Mouse (Mus musculus) adrenal gland, postnatal 36 days (tissue): ENCODE data around the gene Srcin1. TPM values are rescaled to one million over a fixed set of nuclear protein-coding genes. Genes with fewer than 3 reads are reported as not detected.

Source experiments
- DNase-seq, 2 experiments: peaks; one replicate each; pipeline ENCODE4 v3.0.0; 2021; ENCODE audit warnings: mixed read lengths in 1 of 2
- total RNA-seq, 2 experiments: library from RNA; stranded (reverse); gene quantifications; 2 replicates each; pipeline ENCODE4 v1.2.3; 2021

Gene Srcin1
- total RNA-seq, 2 experiments from 2014 or later = 6.8 to 14.5 TPM

DNA sequence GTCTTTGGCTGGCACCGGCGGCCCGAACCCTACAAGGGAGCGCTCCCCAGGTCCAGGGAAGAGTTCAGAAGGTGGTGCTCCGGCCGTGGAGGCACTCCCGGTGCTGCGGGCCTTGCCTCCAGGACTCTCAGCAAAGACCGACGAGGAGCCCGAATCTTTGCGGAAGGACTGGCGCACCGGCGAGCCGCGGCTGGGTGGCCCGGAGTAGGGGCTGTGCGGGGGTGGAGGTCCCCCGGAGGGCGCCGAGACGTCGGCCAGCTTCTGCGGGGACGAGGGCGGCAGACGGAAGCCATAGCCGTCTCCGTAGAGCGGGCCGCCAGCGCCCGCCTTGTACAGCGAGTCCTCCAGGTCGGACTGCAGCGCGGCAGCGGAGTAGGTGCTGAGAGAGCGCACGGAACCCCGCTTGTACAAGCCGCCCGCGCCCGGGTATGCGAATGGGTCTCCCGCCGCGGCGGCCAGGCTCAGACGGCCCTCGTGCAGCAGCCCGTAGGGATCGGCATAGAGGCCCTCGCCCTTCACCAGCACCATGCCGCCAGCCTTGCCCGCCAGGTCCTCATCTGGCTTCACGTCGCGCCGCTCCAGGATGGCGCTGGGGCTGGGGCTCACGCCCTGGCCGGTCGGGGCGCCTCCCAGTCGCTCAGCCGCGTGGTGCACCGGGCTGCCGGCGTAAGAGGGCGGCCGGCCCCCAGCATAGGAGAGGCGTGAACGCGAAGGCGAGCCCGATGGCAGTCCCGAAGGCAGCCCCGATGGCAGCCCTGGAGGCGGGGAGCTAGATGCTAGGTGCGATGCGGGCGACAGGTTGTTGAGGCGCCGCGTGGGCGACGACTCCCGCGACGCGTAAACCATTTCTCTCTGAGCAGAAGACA is 41.3 kb downstream of the Srcin1 start:
- DNase-seq = peak; percentile 46 to 51

- no peak for DNase-seq
These were observed 42.3 kb downstream of the Srcin1 start for GRCm38 (mm10) chr11:97533653-97534052.

- DNase-seq = peak in 1 of 2 experiments; percentile 53
These were observed 42.9 kb downstream of the Srcin1 start for GRCm38 (mm10) chr11:97532950-97533582.

DNA sequence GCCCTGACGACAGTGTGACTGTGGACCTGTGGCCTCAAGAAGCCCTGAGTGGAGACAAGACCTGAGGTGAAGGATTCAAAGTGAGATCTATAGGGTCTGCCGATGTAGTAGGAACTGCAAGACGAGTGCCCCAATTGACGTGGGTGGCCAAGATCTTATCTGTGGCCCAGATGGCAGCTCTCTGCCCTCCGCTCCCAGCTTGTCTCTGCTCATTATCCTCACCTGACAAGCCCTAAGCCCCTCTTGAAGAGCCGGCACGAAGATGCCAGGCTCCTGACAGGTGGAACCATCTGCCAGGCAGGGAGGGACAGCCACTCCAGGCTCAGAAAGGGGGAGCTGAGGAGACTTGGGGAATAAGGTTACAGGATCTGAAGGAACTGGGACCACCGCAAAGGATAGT is 43.6 kb downstream of the Srcin1 start:
- no peak for DNase-seq

DNA sequence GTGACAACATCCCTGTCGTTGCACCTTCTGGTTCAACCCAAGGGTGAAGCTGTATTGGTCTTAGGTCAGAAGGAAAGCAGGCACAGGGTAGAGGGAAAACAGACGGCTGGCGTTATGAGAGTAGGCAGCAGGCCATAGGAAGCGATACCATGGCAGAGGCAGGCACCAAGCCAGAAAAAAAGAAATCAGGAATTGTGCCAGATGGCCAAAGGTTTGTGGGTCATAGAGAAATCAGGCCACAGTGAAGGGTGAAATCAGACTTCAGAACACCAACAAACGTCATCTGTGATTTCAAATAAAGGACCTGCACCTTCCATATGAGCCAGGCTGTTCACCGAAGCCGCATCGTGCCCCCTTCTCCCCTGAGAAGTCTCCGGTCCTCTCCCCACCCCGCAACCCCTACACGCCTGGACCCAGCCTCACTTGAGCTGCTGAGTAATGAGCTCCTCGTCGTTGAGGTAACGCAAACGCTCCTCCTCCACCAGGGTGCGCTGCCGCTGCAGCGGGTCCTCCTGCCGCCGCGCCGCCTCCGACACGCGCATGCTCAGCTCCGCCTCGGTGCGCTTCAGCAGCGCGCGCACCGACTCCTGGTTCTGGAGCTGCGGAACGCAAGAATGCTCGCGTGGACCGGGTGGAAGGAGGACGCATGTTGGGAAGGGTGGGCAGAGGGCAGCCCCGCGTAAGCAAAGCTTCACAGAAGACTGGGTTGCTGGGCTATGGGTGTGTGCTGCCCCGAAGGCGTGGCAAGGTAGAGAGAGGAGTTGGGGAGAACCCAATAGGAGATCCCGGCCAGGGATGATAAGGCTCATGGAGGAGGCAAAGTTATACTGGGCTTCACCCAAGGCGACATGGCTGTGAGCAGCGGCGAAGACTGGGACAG is 44.4 kb downstream of the Srcin1 start:
- DNase-seq = peak; percentile 94 to 97

DNA sequence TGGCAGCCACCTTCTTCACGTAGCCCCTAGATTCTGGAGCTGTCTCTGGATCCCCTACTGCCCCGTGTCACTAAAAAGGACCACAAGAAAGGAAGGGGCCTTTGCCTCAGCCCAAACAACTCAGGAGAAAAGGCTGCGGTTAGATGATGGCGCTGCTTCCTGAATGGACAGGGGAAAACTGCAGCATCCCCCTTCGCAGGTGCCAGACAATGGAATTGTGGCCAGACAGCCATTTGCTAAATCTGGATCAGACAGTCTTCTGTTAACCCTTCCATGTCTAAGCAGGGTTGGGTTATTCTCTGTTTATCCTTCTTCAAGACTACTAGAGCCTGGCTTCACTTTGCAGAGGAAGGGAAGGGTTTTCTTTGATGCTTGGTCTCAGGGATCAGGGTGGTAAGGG is 45.0 kb downstream of the Srcin1 start:
- no peak for DNase-seq

DNA sequence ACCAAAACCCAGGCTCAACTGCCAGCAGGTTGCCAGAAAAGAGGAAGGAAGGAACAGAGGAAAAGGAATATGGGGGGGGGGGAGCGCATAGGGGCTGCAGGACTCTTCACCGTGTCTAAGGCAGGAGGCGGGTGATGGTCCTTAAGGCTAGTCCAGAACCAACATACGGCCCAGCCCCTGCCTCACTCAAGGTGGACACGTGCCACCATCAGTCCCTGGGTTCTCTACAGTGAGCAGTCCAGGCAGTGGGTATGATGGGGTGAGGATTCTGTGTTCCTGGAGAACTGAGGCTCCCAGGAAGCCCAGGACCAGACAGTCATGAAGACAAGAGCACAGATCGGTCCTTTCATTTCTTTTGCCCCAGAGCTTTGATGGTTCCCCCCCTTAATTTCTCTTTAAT is 45.9 kb downstream of the Srcin1 start:
- DNase-seq = no peak

GRCm38 (mm10) chr11:97528282-97528808 is 47.6 kb downstream of the Srcin1 start:
- DNase-seq = no peak

- DNase-seq = peak; percentile 86 to 88
These were observed 50.7 kb downstream of the Srcin1 start for GRCm38 (mm10) chr11:97525313-97525712.

DNA sequence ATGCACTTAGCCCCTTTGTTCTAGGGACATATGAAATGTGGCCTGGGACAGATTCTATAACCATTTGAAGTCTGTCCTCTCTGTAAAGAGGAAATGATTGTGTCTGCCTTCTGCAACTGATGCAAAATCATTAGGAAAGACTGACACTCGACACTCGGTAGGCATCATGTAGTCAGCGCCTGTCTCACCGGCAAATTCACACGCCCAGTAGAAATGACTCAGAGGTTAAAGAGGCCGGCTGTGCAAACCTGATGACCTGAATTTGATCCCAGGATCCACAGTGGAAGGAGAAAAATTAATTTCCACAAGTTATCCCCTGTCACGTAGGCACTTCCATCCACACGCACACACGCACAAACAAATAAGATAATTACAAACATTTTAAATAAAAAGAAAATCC is 51.7 kb downstream of the Srcin1 start:
- DNase-seq = peak in 1 of 2 experiments; percentile 44

DNA sequence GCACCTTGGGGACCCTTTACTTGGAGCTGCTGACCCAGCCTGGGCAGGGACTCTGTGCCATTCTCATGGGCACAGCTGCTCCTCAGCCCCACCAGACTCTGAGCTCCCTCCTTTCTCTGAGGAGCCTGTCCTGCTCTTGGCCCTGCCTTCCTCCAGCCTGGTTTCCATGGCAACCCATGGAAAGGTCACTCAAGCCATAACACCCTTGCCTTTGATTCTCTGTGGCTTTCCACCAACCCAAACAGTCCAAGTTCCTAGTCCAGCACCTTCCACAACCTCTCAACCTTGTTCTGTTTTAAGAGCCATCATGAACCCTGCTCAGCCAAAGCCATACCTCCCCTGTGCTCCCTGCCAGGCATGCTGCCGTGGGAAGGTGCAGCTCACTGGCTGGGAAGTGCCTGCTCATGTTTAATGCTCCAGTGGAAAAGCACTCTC is 52.1 kb downstream of the Srcin1 start:
- DNase-seq = peak; percentile 81 to 83

GRCm38 (mm10) chr11:97523107-97523506 is 52.9 kb downstream of the Srcin1 start:
- peak; percentile 31 to 43 for DNase-seq

GRCm38 (mm10) chr11:97521741-97522474 is 54.1 kb downstream of the Srcin1 start:
- DNase-seq = peak; percentile 42 to 44

- no peak for DNase-seq
These were observed 55.4 kb downstream of the Srcin1 start for GRCm38 (mm10) chr11:97520541-97520940.

DNA sequence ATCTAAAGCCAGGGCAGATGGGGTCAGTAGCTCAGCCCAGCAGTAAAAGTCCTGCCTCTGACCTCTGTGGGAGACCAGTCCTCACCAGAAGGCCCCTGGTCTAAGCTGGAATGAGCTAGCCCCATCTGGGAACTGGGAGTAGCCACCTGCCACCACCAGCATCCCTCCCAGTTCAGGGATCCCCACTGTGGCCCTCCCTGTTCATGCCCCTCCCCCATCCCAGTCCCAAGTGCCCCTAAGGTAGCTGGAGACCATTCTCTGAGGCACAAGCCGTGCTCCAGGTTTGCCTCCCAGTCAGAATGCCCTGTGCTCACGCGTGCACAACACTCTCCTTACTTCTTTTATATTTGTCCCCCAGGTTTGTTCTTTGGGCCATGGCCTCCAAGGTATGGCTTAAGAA is 62.9 kb downstream of the Srcin1 start:
- no peak for DNase-seq

GRCm38 (mm10) chr11:97512511-97512910 is 63.5 kb downstream of the Srcin1 start:
- DNase-seq = no peak

DNA sequence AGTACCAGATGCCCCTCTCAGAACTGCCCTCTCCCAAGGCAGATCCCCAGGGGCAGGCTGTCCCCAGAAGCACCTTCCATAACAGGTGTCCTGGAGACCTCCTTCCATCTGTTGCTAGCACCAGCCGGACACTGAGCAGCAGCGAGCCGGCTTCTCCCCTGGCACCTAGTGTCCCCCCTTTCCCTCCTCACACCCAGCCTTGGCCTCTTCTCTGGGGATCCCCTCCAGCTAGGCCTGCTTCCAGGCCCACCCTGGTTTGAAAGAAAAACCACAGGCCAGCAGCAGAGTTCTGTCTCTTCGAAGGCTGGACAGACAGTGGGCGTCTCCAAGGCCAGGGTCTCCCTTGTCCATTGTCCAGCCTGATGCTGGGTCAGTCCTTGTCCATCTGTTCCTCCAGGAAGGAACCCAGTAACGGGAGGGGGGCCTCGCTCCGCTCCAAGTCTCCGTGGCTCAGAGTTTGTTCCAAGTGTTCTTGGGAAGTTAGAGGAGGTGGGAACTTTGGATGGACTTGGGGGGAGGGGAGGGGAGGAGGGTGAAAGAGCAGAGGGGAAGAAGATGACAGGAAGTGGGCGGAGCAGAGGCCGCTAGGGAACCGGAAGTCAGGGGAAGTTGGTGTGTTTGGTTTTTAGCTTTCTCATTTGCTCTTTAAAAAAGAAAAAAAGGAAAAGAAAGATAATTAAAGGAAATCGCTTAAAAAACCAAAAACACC is 64.2 kb downstream of the Srcin1 start:
- DNase-seq = peak; percentile 34 to 63

GRCm38 (mm10) chr11:97510966-97511660 is 64.9 kb downstream of the Srcin1 start:
- peak; percentile 75 to 83 for DNase-seq

DNA sequence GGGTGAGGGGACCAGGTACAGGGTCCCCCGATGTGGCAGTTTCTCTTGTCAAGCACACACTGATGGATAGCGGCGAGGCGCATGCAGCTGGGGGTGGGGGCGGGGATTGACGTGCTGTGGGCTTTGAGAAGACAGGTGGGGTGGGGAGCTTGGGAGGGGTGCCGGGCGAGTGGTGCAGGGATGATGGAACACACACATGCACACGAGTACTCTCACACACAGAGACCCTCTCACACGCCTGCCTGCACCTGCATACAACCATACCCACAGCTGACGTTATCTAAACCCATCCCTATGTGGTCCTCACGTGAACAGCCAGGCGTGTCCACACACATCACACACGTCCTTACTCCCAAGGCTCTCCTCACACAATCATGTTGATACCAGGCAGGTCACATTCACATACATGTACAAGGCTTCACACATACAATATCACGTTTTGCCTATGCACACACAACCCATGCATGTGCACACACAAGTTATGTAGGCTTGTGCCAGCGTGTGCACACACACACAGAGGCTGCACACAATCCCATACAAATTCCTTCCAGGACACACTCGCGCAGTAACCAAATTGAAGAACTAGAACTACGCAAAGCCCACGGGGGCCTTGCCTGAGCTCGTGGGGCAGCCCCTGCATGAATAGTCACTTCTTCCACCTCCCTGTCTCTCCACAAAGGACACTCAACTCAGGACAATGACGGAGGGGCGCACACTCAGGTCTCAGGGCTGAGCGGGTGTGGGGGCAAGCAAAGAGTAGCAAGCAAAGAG is 66.1 kb downstream of the Srcin1 start:
- DNase-seq = no peak
